Mouse (Mus musculus) erythroblast, embryonic 14.5 days (primary cell): Measurements from ENCODE around the gene Isy1.

ENCODE experiments used
- GATA1 ChIP-seq: IDR thresholded peaks from 2 replicates; pipeline ENCODE4 v1.6.1; 2012; ENCODE audit warnings: low read length, inconsistent platforms, mixed read lengths
- TAL1 ChIP-seq: IDR thresholded peaks from 3 replicates; pipeline ENCODE4 v1.6.1; 2012; ENCODE audit warnings: low read length, inconsistent platforms, mixed read lengths

DNA sequence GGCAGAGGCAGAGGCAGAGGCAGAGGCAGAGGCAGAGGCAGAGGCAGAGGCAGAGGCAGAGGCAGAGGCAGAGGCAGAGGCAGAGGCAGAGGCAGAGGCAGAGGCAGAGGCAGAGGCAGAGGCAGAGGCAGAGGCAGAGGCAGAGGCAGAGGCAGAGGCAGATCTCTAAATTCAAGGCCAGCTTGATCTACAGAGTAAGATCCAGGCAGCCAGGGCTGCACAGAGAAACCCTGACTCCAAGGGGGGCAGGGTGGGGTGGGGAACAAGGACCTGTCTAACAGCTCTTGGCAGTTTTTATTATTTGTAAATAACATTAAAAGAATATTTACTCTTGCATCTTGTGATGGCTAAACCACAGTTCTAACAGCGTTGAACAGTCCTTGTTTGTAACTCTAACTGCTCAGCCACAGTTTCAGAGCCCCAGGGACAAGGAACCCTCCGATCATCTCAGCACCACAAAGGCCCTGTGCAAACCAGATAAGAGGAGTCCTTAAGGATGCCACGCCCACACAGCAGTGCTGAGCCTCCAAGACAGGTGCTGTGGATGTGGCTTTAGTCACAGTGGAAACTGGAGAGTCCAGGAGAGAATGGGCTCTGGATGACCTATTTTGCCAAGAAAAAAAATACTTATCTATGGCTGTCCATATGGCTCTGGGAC is 62.9 kb downstream of the Isy1 start:
- TF ChIP-seq TAL1 = peak; percentile 91
- peak; percentile 97 for TF ChIP-seq GATA1
